Mouse (Mus musculus) hindbrain, postnatal 0 days (tissue): ENCODE measurements around the gene 2900026A02Rik. TPM values are rescaled to one million over a fixed set of nuclear protein-coding genes. Genes with fewer than 3 reads are reported as not detected.

ENCODE experiments used
- ATAC-seq: fragments of 200-750 bp; cut with Nextera tagmentation; 2 replicates; pipeline ENCODE4 v1.8.0; 2017; ENCODE audit warnings: mild to moderate bottlenecking, moderate TSS enrichment, moderate library complexity
- DNase-seq: peaks from one replicate; pipeline ENCODE4 v3.0.0-alpha.2; 2015; ENCODE audit warnings: low spot score
- H3K27ac ChIP-seq: fragments of 300-500 bp; sonication (generic); 2 replicates; pipeline ENCODE4 v1.5.1; 2014; ENCODE audit warnings: mild to moderate bottlenecking
- H3K27me3 ChIP-seq: fragments of 300-500 bp; sonication (generic); 2 replicates; pipeline ENCODE4 v1.6.1; 2014; ENCODE audit warnings: low read length, mixed read lengths; ENCODE audit not compliant: insufficient read depth
- H3K36me3 ChIP-seq: fragments of 300-500 bp; sonication (generic); 2 replicates; pipeline ENCODE4 v1.6.1; 2014; ENCODE audit warnings: low read length, mixed read lengths; ENCODE audit not compliant: insufficient read depth
- H3K4me1 ChIP-seq: fragments of 300-500 bp; sonication (generic); 2 replicates; pipeline ENCODE4 v1.6.1; 2014; ENCODE audit warnings: antibody characterized with exemption, low read length, mixed read lengths; ENCODE audit not compliant: insufficient read depth
- H3K4me2 ChIP-seq: fragments of 300-500 bp; sonication (generic); 2 replicates; pipeline ENCODE4 v1.6.1; 2014; ENCODE audit warnings: low read depth, mild to moderate bottlenecking, low read length, moderate library complexity, mixed read lengths
- H3K4me3 ChIP-seq: fragments of 300-500 bp; sonication (generic); 2 replicates; pipeline ENCODE4 v1.5.1; 2014; ENCODE audit warnings: low read length
- H3K9ac ChIP-seq: fragments of 300-500 bp; sonication (generic); replicated peaks from 2 replicates; pipeline ENCODE4 v1.6.1; 2014; ENCODE audit warnings: mild to moderate bottlenecking, low read length, moderate library complexity, mixed read lengths
- H3K9me3 ChIP-seq: fragments of 300-500 bp; sonication (generic); 2 replicates; pipeline ENCODE4 v1.6.1; 2016; ENCODE audit warnings: low read length, mixed read lengths
- CTCF ChIP-seq: IDR thresholded peaks from 2 replicates; pipeline ENCODE4 v1.5.1; 2016; ENCODE audit warnings: antibody characterized with exemption, control low read depth, low read depth
- WGBS: fragments of 180-500 bp; shearing (Covaris S2); extraction: QIAGEN DNeasy Blood & Tissue Kit; methylation state at CpG from one replicate; pipeline ENCODE4 v1.1.7; 2014; 5-methylcytosine and 5-hydroxymethylcytosine counted together
- polyA plus RNA-seq: library from polyadenylated mRNA; unstranded; fragments of >200 nt; fragmentation: Nextera tagmentation; extraction: Ambion mirVana; gene quantifications from 2 replicates; pipeline ENCODE4 v1.2.1, GENCODE M21; 2015
- total RNA-seq: library from RNA; depleted of rRNA; stranded (reverse); fragments of >200 nt; gene quantifications from 2 replicates; pipeline ENCODE4 v1.2.3, GENCODE M21; 2014; rRNA removed

Gene 2900026A02Rik
- total and polyA plus RNA-seq, 2 experiments from 2014 or later: 3.1 to 10.6 TPM

GRCm38 (mm10) chr5:113049876-113050275, 171.2 kb downstream of the 2900026A02Rik start:
- peak overlapping the region; percentile 42; the same call in 1 of the 2 replicates for H3K27ac ChIP-seq
- no peaks in the 10 kb centered on the region for H3K36me3 ChIP-seq
- H3K9ac ChIP-seq: no peak overlapping the region
- H3K27me3 ChIP-seq: no peaks in the 10 kb centered on the region
- H3K9me3 ChIP-seq: no peaks in the 10 kb centered on the region
- H3K4me3 ChIP-seq: no peak overlapping the region
- TF ChIP-seq CTCF: no peak
- DNase-seq (peak; percentile 51), ATAC-seq (peak; percentile 59; the same call in 1 of the 2 replicates)
- peaks cover 11% of the 10 kb centered on the region; the same call in 1 of the 2 replicates for H3K4me1 ChIP-seq
- no peak overlapping the region for H3K4me2 ChIP-seq

GRCm38 (mm10) chr5:113045511-113046273, 175.3 kb downstream of the 2900026A02Rik start:
- TF ChIP-seq CTCF: no peak
- Histone ChIP-seq H3K9me3 (no peaks in the 10 kb centered on the region), H3K4me1 (peaks cover 19% of the 10 kb centered on the region), H3K27me3 (no peaks in the 10 kb centered on the region), H3K4me3 (no peak overlapping the region), H3K4me2 (no peak overlapping the region), H3K36me3 (no peaks in the 10 kb centered on the region), H3K27ac (peak overlapping the region; percentile 37), H3K9ac (no peak overlapping the region)
- peak; percentile 71 for DNase-seq
- 49% methylated on average over 10 of the region's 10 CpGs for WGBS
- peak; percentile 56 for ATAC-seq

- H3K4me3 ChIP-seq: no peak overlapping the region
- no peak overlapping the region for H3K9ac ChIP-seq
- H3K4me2 ChIP-seq: no peak overlapping the region
- 56% methylated on average over 8 of the region's 8 CpGs for WGBS
- H3K27me3 ChIP-seq: no peaks in the 10 kb centered on the region
- TF ChIP-seq CTCF: no peak
- H3K4me1 ChIP-seq: peaks cover 8% of the 10 kb centered on the region
- ATAC-seq (peak; percentile 16; the same call in 1 of the 2 replicates), DNase-seq (peak; percentile 59)
- no peaks in the 10 kb centered on the region for H3K9me3 ChIP-seq
- peak overlapping the region; percentile 56 for H3K27ac ChIP-seq
- H3K36me3 ChIP-seq: no peaks in the 10 kb centered on the region
Measured at GRCm38 (mm10) chr5:113043531-113043930, 177.5 kb downstream of the 2900026A02Rik start.

- Histone ChIP-seq H3K4me3 (no peak overlapping the region), H3K27me3 (no peaks in the 10 kb centered on the region), H3K27ac (peak overlapping the region; percentile 62), H3K9ac (no peak overlapping the region), H3K4me2 (no peak overlapping the region), H3K4me1 (peaks cover 8% of the 10 kb centered on the region), H3K36me3 (no peaks in the 10 kb centered on the region), H3K9me3 (no peaks in the 10 kb centered on the region)
- peak; percentile 94 for ATAC-seq
- DNase-seq: peak; percentile 95
- WGBS: 6% methylated on average over 5 of the region's 5 CpGs
- no peak for TF ChIP-seq CTCF
Measured at GRCm38 (mm10) chr5:113041567-113042071, 179.4 kb downstream of the 2900026A02Rik start.

- no peaks in the 10 kb centered on the region for H3K36me3 ChIP-seq
- H3K27me3 ChIP-seq: no peaks in the 10 kb centered on the region
- no peak overlapping the region for H3K9ac ChIP-seq
- H3K4me2 ChIP-seq: no peak overlapping the region
- WGBS: 41% methylated on average over 6 of the region's 6 CpGs
- H3K9me3 ChIP-seq: no peaks in the 10 kb centered on the region
- no peak for ATAC-seq
- DNase-seq: no peak
- peaks cover 8% of the 10 kb centered on the region for H3K4me1 ChIP-seq
- H3K27ac ChIP-seq: peak overlapping the region; percentile 62; the same call in 1 of the 2 replicates
- TF ChIP-seq CTCF: no peak
- H3K4me3 ChIP-seq: no peak overlapping the region
Measured at GRCm38 (mm10) chr5:113040776-113041175, 180.3 kb downstream of the 2900026A02Rik start.

GRCm38 (mm10) chr5:113038601-113039000, 182.4 kb downstream of the 2900026A02Rik start:
- H3K4me3 ChIP-seq: no peak overlapping the region
- no peak overlapping the region for H3K9ac ChIP-seq
- H3K4me1 ChIP-seq: peaks cover 14% of the 10 kb centered on the region
- no peak for ATAC-seq
- 77% methylated on average over 6 of the region's 6 CpGs for WGBS
- H3K36me3 ChIP-seq: no peaks in the 10 kb centered on the region
- no peak for TF ChIP-seq CTCF
- no peak for DNase-seq
- H3K27me3 ChIP-seq: no peaks in the 10 kb centered on the region
- H3K4me2 ChIP-seq: no peak overlapping the region
- no peaks in the 10 kb centered on the region for H3K9me3 ChIP-seq
- no peak overlapping the region for H3K27ac ChIP-seq

Other genes starting within 250 kb of the 2900026A02Rik start
- gene Grk3, start 205.4 kb downstream of the 2900026A02Rik start, total RNA-seq: 59.5 and 67.6 TPM in 2 replicates
- gene Grk3, start 205.4 kb downstream of the 2900026A02Rik start, polyA plus RNA-seq: 22.4 and 23.1 TPM in 2 replicates
- not detected in 2 replicates for gene Crybb2, start 151.1 kb downstream of the 2900026A02Rik start, total RNA-seq
- not detected in 2 replicates for gene Crybb2, start 151.1 kb downstream of the 2900026A02Rik start, polyA plus RNA-seq
- gene Crybb3, start 139.7 kb downstream of the 2900026A02Rik start, total RNA-seq: 1.6 and 5.3 TPM in 2 replicates
- gene Crybb3, start 139.7 kb downstream of the 2900026A02Rik start, polyA plus RNA-seq: 2.3 and 2.6 TPM in 2 replicates
- 0.16 TPM in 1 of 2 replicates, not detected in the other for gene Tmem211, start 5.7 kb upstream of the 2900026A02Rik start, total RNA-seq
- gene Tmem211, start 5.7 kb upstream of the 2900026A02Rik start, polyA plus RNA-seq: 0.10 TPM in 1 of 2 replicates, not detected in the other
- 33.4 and 43.4 TPM in 2 replicates for gene Sgsm1, start 89.5 kb upstream of the 2900026A02Rik start, total RNA-seq
- gene Sgsm1, start 89.5 kb upstream of the 2900026A02Rik start, polyA plus RNA-seq: 13.8 and 15.2 TPM in 2 replicates
- not detected in 2 replicates for gene Aym1, start 136.1 kb upstream of the 2900026A02Rik start, total RNA-seq
- gene Aym1, start 136.1 kb upstream of the 2900026A02Rik start, polyA plus RNA-seq: not detected in 2 replicates